Mouse (Mus musculus): ENCODE results near the gene Zfp260.

DNA sequence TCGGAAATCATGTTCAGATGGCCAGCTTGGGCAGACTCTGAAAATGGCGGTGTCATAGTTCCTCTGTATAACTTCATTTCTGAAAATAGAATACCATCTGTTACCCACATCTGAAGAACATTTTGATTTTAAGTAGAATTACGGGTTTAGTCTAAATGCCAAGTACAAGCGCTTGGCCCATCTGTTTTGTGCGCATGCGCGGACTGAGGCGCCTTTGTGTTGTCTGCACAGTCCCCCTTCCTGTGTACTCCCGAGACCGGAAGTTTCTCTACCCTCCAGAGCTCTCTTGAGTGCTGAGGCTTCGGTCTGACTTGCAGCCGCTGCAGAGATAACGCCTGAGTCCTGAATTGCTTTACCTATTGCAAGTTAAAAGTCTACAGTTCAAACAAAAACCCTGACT, 4.7 kb downstream of the Zfp260 start:
- TF ChIP-seq CTCF (IDR thresholded peaks at IDR 0.05; ENCODE audit: low read depth, low read length) (no peak), POLR2A (IDR thresholded peaks at IDR 0.05; ENCODE audit: insufficient read depth, low read length) (no peak)

All from ES-Bruce4 (cell line).